Mouse (Mus musculus): Measurements from ENCODE around the gene Olfr943. TPM values are rescaled to one million over a fixed set of nuclear protein-coding genes. Genes with fewer than 3 reads are reported as not detected.

Gene Olfr943
- not detected in 2 replicates for polyA plus RNA-seq (2016; fragmentation: Nextera tagmentation; extraction: Ambion mirVana)

DNA sequence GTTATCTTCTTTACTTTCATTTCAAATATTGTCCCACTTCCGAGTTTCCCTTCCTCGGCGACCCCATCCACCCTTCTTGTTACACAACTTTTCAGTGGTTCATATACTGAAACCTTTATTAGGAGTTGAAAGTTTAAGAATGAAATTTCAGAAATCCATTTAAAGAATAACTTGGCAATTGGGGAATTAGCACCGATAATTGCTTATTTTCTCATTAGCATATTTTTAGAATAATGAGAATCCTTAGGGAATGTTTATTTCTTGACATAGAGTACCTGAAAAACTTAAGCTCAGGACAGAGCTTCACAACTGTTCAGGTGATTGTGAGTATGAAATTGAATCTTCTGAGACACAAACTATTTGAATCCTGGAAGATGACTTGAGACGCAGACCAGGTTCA lies at the start of gene Olfr943:
Gene Olfr943, plus strand, starts transcription at position 301 of the 400 bp plus-strand sequence.
- no peaks in the 10 kb centered on the region for H3K4me1 ChIP-seq

GRCm38 (mm10) chr9:39127326-39127725 lies 38.8 kb upstream of the Olfr943 start:
- WGBS, result 91% methylated on average over 1 of the region's 1 CpGs
- H3K4me1 ChIP-seq, result no peaks in the 10 kb centered on the region
- H3K4me3 ChIP-seq, result no peak overlapping the region
- no peaks in the 10 kb centered on the region for H3K27me3 ChIP-seq (ENCODE audit: low read depth, poor library complexity, severe bottlenecking)
- no peaks in the 10 kb centered on the region for H3K36me3 ChIP-seq
- H3K9me3 ChIP-seq (replicated peaks), result no peaks in the 10 kb centered on the region
- no peak overlapping the region for H3K27ac ChIP-seq (replicated peaks)
- no peak for DNase-seq (ENCODE audit: low spot score)

More for the DNA sequence above, at the start of gene Olfr943:
- Histone ChIP-seq H3K36me3 (no peaks in the 10 kb centered on the region), H3K27ac (replicated peaks) (no peak within 1 kb of the TSS), H3K27me3 (ENCODE audit: low read depth, poor library complexity, severe bottlenecking) (no peaks in the 10 kb centered on the region), H3K4me3 (no peak within 1 kb of the TSS), H3K9me3 (replicated peaks) (peaks cover 18% of the 10 kb centered on the region)
- WGBS, result 92% methylated on average over 5 of the region's 5 CpGs
- DNase-seq (ENCODE audit: low spot score), result no peak

- no peak within 1 kb of the TSS for H3K27ac ChIP-seq (replicated peaks)
- no peak for DNase-seq (ENCODE audit: low spot score)
- H3K9me3 ChIP-seq (replicated peaks), result no peaks in the 10 kb centered on the region
- no peaks in the 10 kb centered on the region for H3K27me3 ChIP-seq (ENCODE audit: low read depth, poor library complexity, severe bottlenecking)
- no peaks in the 10 kb centered on the region for H3K36me3 ChIP-seq
- H3K4me3 ChIP-seq, result no peak within 1 kb of the TSS
- no peaks in the 10 kb centered on the region for H3K4me1 ChIP-seq
Measured at GRCm38 (mm10) chr9:39127831-39128230, 38.3 kb upstream of the Olfr943 start, which contains the start of gene Olfr27. Gene Olfr27 (plus strand): TSS chr9:39128131.

DNA sequence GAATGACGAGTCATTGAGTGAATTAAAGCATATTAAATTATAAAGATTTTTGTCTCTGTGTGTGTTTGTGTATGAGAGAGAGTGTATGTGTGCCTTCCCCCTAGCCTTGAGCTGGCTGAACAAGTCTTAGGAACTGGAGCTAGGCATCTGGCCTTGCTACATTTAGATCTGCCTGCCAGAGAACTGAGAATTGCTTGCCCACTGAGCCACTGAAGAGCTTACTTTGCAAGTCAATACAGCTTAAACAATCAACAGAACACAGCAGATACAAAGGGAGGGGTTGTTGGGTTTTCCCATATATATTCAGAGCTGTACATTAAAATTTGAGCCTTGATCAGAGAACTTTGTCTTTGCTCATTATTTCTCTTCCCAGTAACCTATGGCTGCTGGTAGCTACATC lies 13.7 kb upstream of the Olfr943 start:
- H3K4me3 ChIP-seq, result no peak overlapping the region
- H3K4me1 ChIP-seq, result no peaks in the 10 kb centered on the region
- no peaks in the 10 kb centered on the region for H3K36me3 ChIP-seq
- H3K9me3 ChIP-seq (replicated peaks), result no peaks in the 10 kb centered on the region
- no peak overlapping the region for H3K27ac ChIP-seq (replicated peaks)
- H3K27me3 ChIP-seq (ENCODE audit: low read depth, poor library complexity, severe bottlenecking), result no peaks in the 10 kb centered on the region
- WGBS, result 64% methylated on average over 1 of the region's 1 CpGs
- DNase-seq (ENCODE audit: low spot score), result no peak

- DNase-seq (ENCODE audit: low spot score), result no peak
- no peaks in the 10 kb centered on the region for H3K36me3 ChIP-seq
- no peaks in the 10 kb centered on the region for H3K9me3 ChIP-seq (replicated peaks)
- H3K4me1 ChIP-seq, result no peaks in the 10 kb centered on the region
- no peak within 1 kb of the TSS for H3K27ac ChIP-seq (replicated peaks)
- no peaks in the 10 kb centered on the region for H3K27me3 ChIP-seq (ENCODE audit: low read depth, poor library complexity, severe bottlenecking)
- H3K4me3 ChIP-seq, result no peak within 1 kb of the TSS
Measured at GRCm38 (mm10) chr9:39201620-39202019, 35.5 kb downstream of the Olfr943 start, which contains the start of gene Olfr944. Gene Olfr944 (plus strand): TSS chr9:39201920.

Other genes with a start within 250 kb of the Olfr943 start
- not detected in 2 replicates for gene Olfr930, start 236.5 kb upstream of the Olfr943 start, polyA plus RNA-seq (2016; fragmentation: Nextera tagmentation; extraction: Ambion mirVana)
- not detected in 2 replicates for gene Olfr933, start 194.0 kb upstream of the Olfr943 start, polyA plus RNA-seq (2016; fragmentation: Nextera tagmentation; extraction: Ambion mirVana)
- gene Olfr934, start 178.0 kb upstream of the Olfr943 start, polyA plus RNA-seq (2016; fragmentation: Nextera tagmentation; extraction: Ambion mirVana), result not detected in 2 replicates
- not detected in 2 replicates for gene Olfr935, start 166.6 kb upstream of the Olfr943 start, polyA plus RNA-seq (2016; fragmentation: Nextera tagmentation; extraction: Ambion mirVana)
- not detected in 2 replicates for gene Olfr146, start 142.9 kb upstream of the Olfr943 start, polyA plus RNA-seq (2016; fragmentation: Nextera tagmentation; extraction: Ambion mirVana)
- gene Olfr937, start 101.4 kb upstream of the Olfr943 start, polyA plus RNA-seq (2016; fragmentation: Nextera tagmentation; extraction: Ambion mirVana), result not detected in 2 replicates
- gene Olfr938, start 87.4 kb upstream of the Olfr943 start, polyA plus RNA-seq (2016; fragmentation: Nextera tagmentation; extraction: Ambion mirVana), result not detected in 2 replicates
- gene Olfr27, start 38.2 kb upstream of the Olfr943 start, polyA plus RNA-seq (2016; fragmentation: Nextera tagmentation; extraction: Ambion mirVana), result not detected in 2 replicates
- not detected in 2 replicates for gene Olfr944, start 35.6 kb downstream of the Olfr943 start, polyA plus RNA-seq (2016; fragmentation: Nextera tagmentation; extraction: Ambion mirVana)
- gene Olfr1537, start 83.7 kb downstream of the Olfr943 start, polyA plus RNA-seq (2016; fragmentation: Nextera tagmentation; extraction: Ambion mirVana), result not detected in 2 replicates
- not detected in 2 replicates for gene Olfr945, start 110.5 kb downstream of the Olfr943 start, polyA plus RNA-seq (2016; fragmentation: Nextera tagmentation; extraction: Ambion mirVana)
- not detected in 2 replicates for gene Olfr948, start 159.7 kb downstream of the Olfr943 start, polyA plus RNA-seq (2016; fragmentation: Nextera tagmentation; extraction: Ambion mirVana)
- gene Olfr951, start 221.1 kb downstream of the Olfr943 start, polyA plus RNA-seq (2016; fragmentation: Nextera tagmentation; extraction: Ambion mirVana), result not detected in 2 replicates